Mouse (Mus musculus): Measurements from ENCODE around the gene 4933409G03Rik. TPM values are rescaled to one million over a fixed set of nuclear protein-coding genes. Genes with fewer than 3 reads are reported as not detected.

The 4933409G03Rik gene
- polyA plus RNA-seq, 1 experiment from 2014 or later, result not detected

Other genes starting within 250 kb of the 4933409G03Rik start
- 21.4 and 22.2 TPM in 2 replicates for gene Stk39, start 110.1 kb upstream of the 4933409G03Rik start, polyA plus RNA-seq (2015; fragmentation: Nextera tagmentation; extraction: Ambion mirVana)
- gene 4932414N04Rik, start 74.1 kb downstream of the 4933409G03Rik start, polyA plus RNA-seq (2015; fragmentation: Nextera tagmentation; extraction: Ambion mirVana), result not detected in 2 replicates